Mouse (Mus musculus): ENCODE measurements around the gene Tmem206. TPM values are rescaled to one million over a fixed set of nuclear protein-coding genes. Genes with fewer than 3 reads are reported as not detected.
A peak's percentile ranks its signal among the peaks of the same experiment; 100 is the strongest.

Gene Tmem206
- polyA plus RNA-seq (2015; fragmentation: Nextera tagmentation; extraction: Ambion mirVana): 46.9 and 48.7 TPM in 2 replicates

DNA sequence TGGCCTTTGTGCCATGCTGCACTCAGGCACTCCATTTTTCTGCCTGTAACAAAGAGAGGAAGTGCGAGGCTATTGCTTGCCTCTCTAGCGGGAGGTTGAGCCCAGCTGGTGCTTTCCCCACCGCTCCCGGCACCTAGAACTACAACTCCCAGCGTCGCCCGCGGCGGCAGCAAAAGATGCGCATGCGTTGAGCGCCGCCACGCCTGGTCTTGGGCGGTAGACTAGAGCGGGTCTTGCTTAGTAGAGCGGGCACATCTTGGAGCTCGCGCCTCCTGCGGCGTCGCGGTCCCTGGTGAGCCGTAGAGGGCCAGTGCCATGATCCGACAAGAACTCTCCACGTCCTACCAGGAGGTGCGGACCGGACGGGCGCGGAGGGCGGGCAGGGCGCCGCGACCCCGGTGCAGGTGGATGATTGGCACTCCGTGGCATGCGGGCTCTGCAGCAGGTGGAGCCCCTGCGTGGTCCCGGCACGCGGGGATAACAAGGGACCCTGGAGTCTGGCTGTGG, at the start of gene Tmem206:
Tmem206 (plus strand) TSS at position 187 of the 507 bp plus-strand sequence.
- Histone ChIP-seq H3K9ac (replicated peaks) (peak within 1 kb of the TSS; percentile 92), H3K4me1 (replicated peaks) (peaks cover 32% of the 10 kb centered on the region), H3K9me3 (no peaks in the 10 kb centered on the region), H3K4me2 (replicated peaks) (peak within 1 kb of the TSS; percentile 83), H3K36me3 (peaks cover 9% of the 10 kb centered on the region), H3K27ac (peak within 1 kb of the TSS; percentile 86), H3K27me3 (no peaks in the 10 kb centered on the region), H3K4me3 (replicated peaks) (peak within 1 kb of the TSS; percentile 85)
- peak; percentile 94 for ATAC-seq
- under 1% methylated on average over 42 of the region's 42 CpGs for WGBS

DNA sequence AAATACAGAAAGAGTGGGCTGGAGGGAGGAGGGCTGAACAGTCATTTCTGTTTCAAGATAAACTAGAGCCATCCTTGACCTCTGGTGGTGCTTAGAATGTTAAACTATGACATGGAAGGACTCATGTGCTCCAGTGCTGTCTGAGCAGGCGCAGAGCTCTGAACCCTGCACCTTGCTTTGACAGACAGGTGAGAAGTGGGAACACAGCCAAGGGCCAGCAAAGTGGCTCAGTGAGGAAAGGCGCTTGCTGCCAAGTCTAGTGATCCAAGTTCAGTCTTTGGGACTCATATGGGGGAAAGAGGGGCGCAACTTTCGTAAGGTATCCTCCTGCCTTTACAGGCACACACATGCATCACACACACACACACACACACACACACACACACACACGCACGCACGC, 49.5 kb upstream of the Tmem206 start:
- Histone ChIP-seq H3K9ac (replicated peaks) (no peak overlapping the region), H3K9me3 (no peaks in the 10 kb centered on the region), H3K27me3 (no peaks in the 10 kb centered on the region), H3K4me3 (replicated peaks) (no peak overlapping the region), H3K27ac (no peak overlapping the region), H3K4me2 (replicated peaks) (no peak overlapping the region), H3K4me1 (replicated peaks) (no peaks in the 10 kb centered on the region; the same call in 1 of the 2 replicates), H3K36me3 (no peaks in the 10 kb centered on the region)
- WGBS: 85% methylated on average over 6 of the region's 7 CpGs
- ATAC-seq: no peak

DNA sequence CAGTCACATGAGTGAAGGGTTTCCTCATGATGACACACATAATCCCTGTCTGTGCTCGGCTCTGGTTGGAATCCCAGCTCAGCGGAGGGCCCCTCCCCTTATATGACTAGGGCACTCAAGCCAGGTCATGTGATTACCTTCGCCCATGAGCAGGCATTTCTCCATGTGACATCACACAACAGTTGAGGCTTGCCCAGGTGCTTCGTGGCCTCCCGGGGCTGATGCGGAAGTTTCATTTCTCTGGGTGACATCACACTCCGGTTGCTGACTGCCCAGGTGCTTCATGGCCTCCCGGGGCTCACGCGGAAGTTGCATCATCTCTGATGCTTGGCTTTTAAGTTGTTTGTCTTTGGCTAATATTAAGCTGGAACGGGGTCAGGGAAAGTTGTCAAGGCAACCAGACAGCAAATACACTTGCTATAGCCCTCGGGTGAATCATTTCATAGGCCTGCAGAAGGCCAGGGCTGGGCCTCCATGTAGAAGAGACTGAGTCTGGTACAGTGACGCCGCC, 48.1 kb upstream of the Tmem206 start:
- Histone ChIP-seq H3K9me3 (no peaks in the 10 kb centered on the region), H3K27me3 (no peaks in the 10 kb centered on the region), H3K4me3 (replicated peaks) (no peak overlapping the region), H3K27ac (no peak overlapping the region), H3K9ac (replicated peaks) (no peak overlapping the region), H3K4me2 (replicated peaks) (no peak overlapping the region), H3K36me3 (no peaks in the 10 kb centered on the region), H3K4me1 (replicated peaks) (no peaks in the 10 kb centered on the region; the same call in 1 of the 2 replicates)
- ATAC-seq: no peak
- 77% methylated on average over 14 of the region's 14 CpGs for WGBS

DNA sequence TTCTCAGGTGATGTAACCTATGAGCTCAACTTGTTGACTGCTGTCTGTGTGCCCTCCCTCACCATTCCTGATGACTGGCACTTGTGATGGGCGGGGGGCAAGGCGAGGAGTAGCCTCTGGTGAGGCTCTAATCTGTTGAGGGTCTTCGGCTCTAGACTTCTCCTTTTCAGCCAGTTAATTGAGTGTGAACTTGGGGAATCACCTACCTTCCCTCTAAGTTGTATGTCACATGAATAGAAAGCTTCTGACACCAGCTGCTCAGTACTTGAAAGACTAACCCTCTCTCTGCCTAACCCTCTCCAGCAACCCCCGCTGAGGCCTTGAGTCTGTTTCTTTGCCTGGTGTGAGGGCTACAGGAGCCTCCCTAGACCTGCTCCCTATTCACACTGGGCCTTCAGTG, 47.4 kb upstream of the Tmem206 start:
- no peak for ATAC-seq
- Histone ChIP-seq H3K4me1 (replicated peaks) (no peaks in the 10 kb centered on the region; the same call in 1 of the 2 replicates), H3K4me3 (replicated peaks) (no peak overlapping the region), H3K9me3 (no peaks in the 10 kb centered on the region), H3K36me3 (no peaks in the 10 kb centered on the region), H3K27ac (no peak overlapping the region), H3K27me3 (no peaks in the 10 kb centered on the region), H3K4me2 (replicated peaks) (no peak overlapping the region), H3K9ac (replicated peaks) (no peak overlapping the region)
- 85% methylated on average over 4 of the region's 4 CpGs for WGBS

DNA sequence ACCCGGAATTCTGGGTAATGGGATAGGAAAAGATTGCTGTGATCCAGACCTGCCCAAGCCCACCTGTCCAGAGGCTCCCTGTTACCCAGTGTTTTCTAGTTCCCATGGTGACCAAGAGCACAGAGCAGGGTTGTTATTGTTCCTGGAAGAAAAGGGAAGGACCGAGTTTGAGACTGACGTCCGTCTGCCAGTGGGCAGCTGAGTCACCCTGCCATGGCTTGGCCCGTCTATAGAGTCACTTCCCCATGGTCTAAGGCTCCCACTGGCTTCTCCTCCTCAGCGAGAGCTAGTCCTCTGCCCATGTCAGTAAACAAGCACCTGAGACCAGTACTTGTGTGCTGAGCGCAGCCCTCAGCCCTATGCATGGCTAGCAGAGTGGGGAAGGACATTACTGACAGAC, 44.5 kb upstream of the Tmem206 start:
- Histone ChIP-seq H3K9me3 (no peaks in the 10 kb centered on the region), H3K4me3 (replicated peaks) (no peak overlapping the region), H3K4me1 (replicated peaks) (no peaks in the 10 kb centered on the region), H3K4me2 (replicated peaks) (no peak overlapping the region), H3K27me3 (no peaks in the 10 kb centered on the region), H3K36me3 (no peaks in the 10 kb centered on the region), H3K27ac (no peak overlapping the region), H3K9ac (replicated peaks) (no peak overlapping the region)
- ATAC-seq: no peak
- WGBS: 61% methylated on average over 7 of the region's 7 CpGs

DNA sequence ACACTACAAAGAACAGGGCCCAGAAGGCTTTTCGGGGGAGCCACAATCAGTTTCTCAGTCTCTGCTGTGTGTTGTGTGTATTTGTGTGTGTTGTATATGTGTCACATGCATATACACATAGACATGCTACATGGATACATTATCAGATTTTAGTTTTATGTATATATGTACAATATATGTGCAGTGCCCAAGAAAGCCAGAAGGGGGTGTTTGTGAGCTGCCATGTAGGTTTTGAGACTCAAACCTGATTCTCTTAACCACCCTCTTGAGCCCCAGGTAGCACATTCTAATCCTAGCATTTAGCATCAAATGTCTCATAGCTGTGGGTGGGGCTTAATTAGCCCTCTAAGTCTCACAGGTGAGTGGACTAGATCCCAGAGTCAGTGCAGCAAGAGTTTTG, 43.4 kb upstream of the Tmem206 start:
- no peak overlapping the region for H3K9ac ChIP-seq (replicated peaks)
- 93% methylated on average over 1 of the region's 1 CpGs for WGBS
- ATAC-seq: no peak

DNA sequence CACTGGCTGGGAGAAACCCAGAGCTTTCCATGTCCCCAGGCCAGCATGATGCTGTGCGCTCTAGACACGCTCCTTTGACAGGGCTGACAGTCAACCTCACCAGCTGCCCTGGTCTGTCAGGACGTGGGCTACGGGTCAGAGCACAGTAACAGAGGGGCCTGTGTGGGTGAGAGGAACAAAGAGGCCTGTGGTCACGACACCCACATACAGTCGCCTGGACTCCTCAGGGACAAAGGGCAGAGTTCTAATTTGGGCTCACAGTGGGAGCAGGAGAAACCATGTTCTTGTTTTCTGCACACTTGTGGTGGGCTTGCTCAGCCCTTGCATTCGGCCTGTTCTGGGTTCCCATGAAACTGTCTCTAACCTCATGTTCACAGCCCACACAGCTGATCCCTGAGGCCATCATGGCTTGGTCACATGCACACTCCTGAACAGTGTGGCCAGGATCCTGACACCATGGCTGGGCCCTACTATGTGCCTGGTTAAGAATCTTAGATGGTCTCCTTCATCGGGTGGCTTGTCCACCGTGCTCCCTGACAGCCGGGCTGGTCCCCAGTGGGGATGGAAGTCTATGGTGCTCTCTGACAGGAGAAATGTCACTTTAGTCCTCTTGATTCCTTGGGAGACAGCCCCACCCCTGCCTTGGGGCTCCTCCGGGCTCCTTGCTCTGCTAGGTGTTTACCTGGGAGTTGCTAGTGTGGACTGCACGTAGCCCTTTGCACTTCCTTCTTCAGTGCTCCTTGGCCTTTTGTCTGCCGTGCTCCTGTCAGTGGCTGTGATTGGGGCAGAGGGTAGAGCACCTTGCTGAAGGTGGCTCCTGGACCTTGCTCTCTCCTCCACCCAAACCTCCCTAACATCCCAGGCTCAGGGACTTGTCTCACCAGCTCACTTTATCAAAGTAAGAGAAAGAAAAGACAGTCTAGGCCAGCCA, 42.3 kb upstream of the Tmem206 start:
- Histone ChIP-seq H3K4me1 (replicated peaks) (no peaks in the 10 kb centered on the region), H3K27me3 (no peaks in the 10 kb centered on the region), H3K4me3 (replicated peaks) (no peak overlapping the region), H3K36me3 (no peaks in the 10 kb centered on the region), H3K4me2 (replicated peaks) (no peak overlapping the region), H3K9me3 (no peaks in the 10 kb centered on the region), H3K9ac (replicated peaks) (no peak overlapping the region), H3K27ac (no peak overlapping the region)
- ATAC-seq: no peak
- WGBS: 80% methylated on average over 13 of the region's 13 CpGs

More for the DNA sequence above, 43.4 kb upstream of the Tmem206 start:
- H3K27ac ChIP-seq: no peak overlapping the region
- no peak overlapping the region for H3K4me2 ChIP-seq (replicated peaks)
- H3K4me1 ChIP-seq (replicated peaks): no peaks in the 10 kb centered on the region
- H3K27me3 ChIP-seq: no peaks in the 10 kb centered on the region
- no peak overlapping the region for H3K4me3 ChIP-seq (replicated peaks)
- no peaks in the 10 kb centered on the region for H3K36me3 ChIP-seq
- H3K9me3 ChIP-seq: no peaks in the 10 kb centered on the region

DNA sequence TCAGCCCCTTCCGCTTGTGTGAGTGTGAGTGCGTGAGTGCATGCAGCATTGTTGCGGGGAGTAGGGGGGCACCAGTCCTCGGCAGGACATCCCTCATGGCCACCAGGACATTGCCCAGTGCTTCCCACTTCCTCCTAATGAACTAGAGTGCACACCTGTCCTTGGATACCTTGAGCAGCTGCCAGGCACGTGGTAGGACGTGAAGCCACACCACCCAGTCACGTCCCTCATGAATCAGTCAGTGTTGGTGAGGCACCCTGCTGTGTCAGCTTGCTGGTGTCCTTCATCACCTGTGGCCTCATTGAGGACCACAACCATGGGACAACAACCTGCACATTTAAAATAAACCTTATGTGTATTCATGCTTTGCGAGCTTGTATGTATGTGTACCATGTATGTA, 41.2 kb upstream of the Tmem206 start:
- H3K4me2 ChIP-seq (replicated peaks): no peak overlapping the region
- no peak overlapping the region for H3K27ac ChIP-seq
- no peaks in the 10 kb centered on the region for H3K9me3 ChIP-seq
- H3K4me1 ChIP-seq (replicated peaks): no peaks in the 10 kb centered on the region
- no peaks in the 10 kb centered on the region for H3K27me3 ChIP-seq
- no peak overlapping the region for H3K4me3 ChIP-seq (replicated peaks)
- ATAC-seq: no peak
- no peak overlapping the region for H3K9ac ChIP-seq (replicated peaks)
- H3K36me3 ChIP-seq: no peaks in the 10 kb centered on the region
- 91% methylated on average over 8 of the region's 8 CpGs for WGBS

DNA sequence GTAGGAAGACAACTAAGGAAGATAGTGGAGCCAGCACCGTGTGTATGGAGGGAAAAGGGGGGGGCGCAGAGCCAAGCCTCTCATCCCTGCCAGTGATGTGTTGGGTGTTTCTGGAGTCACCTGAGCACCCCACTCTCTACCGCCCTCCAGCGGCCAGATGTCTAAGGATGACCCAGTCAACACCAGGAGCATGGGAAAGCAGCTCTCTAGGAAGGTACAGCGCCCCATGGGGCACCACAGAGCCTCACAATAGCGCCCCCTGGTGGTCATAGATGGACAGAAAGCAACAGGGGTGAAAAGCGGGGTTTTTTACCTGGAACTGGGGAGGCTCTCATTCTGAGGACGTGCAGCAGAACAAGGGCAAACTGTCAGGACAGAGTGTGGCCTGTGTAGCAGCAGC, 37.0 kb upstream of the Tmem206 start:
- no peak overlapping the region for H3K4me3 ChIP-seq (replicated peaks)
- no peaks in the 10 kb centered on the region for H3K36me3 ChIP-seq
- no peaks in the 10 kb centered on the region for H3K9me3 ChIP-seq
- no peaks in the 10 kb centered on the region for H3K27me3 ChIP-seq
- H3K4me2 ChIP-seq (replicated peaks): no peak overlapping the region
- no peaks in the 10 kb centered on the region for H3K4me1 ChIP-seq (replicated peaks)
- ATAC-seq: no peak; the same call in 1 of the 2 replicates
- 30% methylated on average over 8 of the region's 8 CpGs for WGBS
- no peak overlapping the region for H3K27ac ChIP-seq
- H3K9ac ChIP-seq (replicated peaks): no peak overlapping the region

DNA sequence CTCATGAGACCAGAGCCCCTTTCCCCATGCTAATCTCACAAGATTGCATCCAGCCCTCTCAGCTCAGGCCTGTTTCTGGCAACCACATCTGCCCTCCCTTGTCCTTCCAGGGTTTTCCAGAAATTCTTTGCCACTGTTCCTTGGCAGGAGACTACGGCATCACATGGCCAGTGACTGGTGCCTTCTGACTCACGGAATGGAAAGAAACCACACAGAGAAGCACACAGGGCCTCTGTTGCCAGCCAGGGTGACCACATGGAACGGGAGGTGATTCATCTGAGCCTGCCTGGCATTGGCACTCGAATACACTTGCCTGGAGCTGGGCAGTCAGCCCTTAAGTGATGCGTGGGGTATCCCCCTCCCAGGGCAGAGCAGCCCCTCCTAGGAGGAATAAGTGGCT, 33.4 kb upstream of the Tmem206 start:
- no peak for ATAC-seq
- no peak overlapping the region for H3K4me3 ChIP-seq (replicated peaks)
- H3K4me1 ChIP-seq (replicated peaks): no peaks in the 10 kb centered on the region
- no peaks in the 10 kb centered on the region for H3K9me3 ChIP-seq
- H3K4me2 ChIP-seq (replicated peaks): no peak overlapping the region
- no peaks in the 10 kb centered on the region for H3K27me3 ChIP-seq
- no peak overlapping the region for H3K27ac ChIP-seq
- H3K9ac ChIP-seq (replicated peaks): no peak overlapping the region
- H3K36me3 ChIP-seq: no peaks in the 10 kb centered on the region
- 80% methylated on average over 5 of the region's 5 CpGs for WGBS

DNA sequence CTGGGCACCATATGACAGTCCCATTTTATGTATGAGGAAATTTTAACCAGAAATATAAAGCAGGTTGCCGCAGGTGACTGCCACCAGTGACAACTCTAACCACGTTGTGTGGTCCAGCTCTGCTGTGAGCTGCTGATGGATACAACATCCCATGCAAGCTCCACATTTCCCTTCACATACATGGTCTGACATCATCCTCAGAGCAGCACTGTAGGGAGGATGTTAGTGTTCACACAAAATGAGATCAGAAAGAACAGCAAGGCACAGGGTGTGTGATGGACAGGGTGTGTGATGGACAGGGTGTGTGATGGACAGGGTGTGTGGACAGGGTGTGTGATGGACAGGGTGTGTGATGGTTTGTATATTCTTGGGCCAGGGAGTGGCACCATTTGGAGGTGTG, 32.7 kb upstream of the Tmem206 start:
- ATAC-seq: no peak
- H3K4me2 ChIP-seq (replicated peaks): no peak overlapping the region
- WGBS: 93% methylated on average over 2 of the region's 2 CpGs
- H3K4me1 ChIP-seq (replicated peaks): no peaks in the 10 kb centered on the region
- H3K27ac ChIP-seq: no peak overlapping the region
- H3K9me3 ChIP-seq: no peaks in the 10 kb centered on the region
- no peak overlapping the region for H3K9ac ChIP-seq (replicated peaks)
- H3K4me3 ChIP-seq (replicated peaks): no peak overlapping the region
- no peaks in the 10 kb centered on the region for H3K36me3 ChIP-seq
- no peaks in the 10 kb centered on the region for H3K27me3 ChIP-seq

DNA sequence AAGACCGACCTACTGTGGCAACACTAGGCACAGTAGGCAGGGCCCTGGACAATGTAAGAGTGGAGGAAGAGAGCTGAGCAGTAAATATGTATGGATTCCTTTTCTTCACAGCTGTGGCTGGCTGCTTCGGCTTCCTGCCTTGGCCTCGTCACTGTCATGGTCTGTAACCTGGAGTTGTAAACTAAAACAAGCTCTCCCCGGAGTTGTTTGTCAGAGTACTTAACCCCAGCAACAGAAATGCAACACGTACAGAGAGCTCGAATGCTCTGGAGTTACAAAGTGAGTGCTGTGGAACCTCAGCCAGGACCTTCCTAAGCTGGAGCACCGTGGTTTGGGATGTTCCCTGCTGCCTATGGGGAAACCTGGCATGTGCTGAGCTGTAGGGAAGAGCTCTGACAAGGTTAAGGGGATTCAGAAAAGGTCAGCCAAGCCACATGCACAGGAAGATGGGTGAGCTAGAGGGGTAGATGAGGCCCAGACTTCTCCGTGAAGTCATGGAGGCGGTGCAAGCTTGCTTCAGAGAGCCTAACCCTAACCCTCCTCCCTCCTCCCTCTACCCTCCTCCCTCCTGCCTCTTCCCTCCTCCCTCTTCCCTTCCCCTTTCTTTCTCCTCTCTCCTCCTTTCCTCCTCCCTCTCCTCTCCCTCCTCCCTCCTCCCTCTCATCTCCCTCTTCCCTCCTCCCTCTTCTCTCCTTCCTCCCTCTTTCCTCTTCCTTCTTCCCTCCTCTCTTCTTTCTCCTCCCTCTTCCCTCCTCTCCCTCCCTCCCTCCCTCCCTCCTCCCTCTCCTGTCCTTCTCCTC, 31.5 kb upstream of the Tmem206 start:
- WGBS: 77% methylated on average over 9 of the region's 9 CpGs
- no peak for ATAC-seq
- Histone ChIP-seq H3K27me3 (no peaks in the 10 kb centered on the region), H3K9ac (replicated peaks) (no peak overlapping the region), H3K4me2 (replicated peaks) (no peak overlapping the region), H3K9me3 (no peaks in the 10 kb centered on the region), H3K36me3 (no peaks in the 10 kb centered on the region), H3K4me1 (replicated peaks) (no peaks in the 10 kb centered on the region), H3K4me3 (replicated peaks) (no peak overlapping the region), H3K27ac (no peak overlapping the region)

Data from midbrain, embryonic 13.5 days (tissue).